Mouse (Mus musculus) liver, embryonic 12.5 days (tissue): ENCODE results near the gene Mcm5. TPM values are rescaled to one million over a fixed set of nuclear protein-coding genes. Genes with fewer than 3 reads are reported as not detected.

Experiments
- ATAC-seq: fragments of 200-750 bp; cut with Nextera tagmentation; 2 replicates; pipeline ENCODE4 v1.8.0; 2017; ENCODE audit warnings: moderate number of reproducible peaks, mild to moderate bottlenecking, moderate library complexity
- H3K27ac ChIP-seq: fragments of 300-500 bp; sonication (generic); 2 replicates; pipeline ENCODE4 v1.5.1; 2016; ENCODE audit warnings: mild to moderate bottlenecking
- H3K27me3 ChIP-seq: fragments of 300-500 bp; sonication (generic); replicated peaks from 2 replicates; pipeline ENCODE4 v1.6.1; 2016; ENCODE audit warnings: mild to moderate bottlenecking, moderate library complexity
- H3K36me3 ChIP-seq: fragments of 300-500 bp; sonication (generic); 2 replicates; pipeline ENCODE4 v1.6.1; 2016; ENCODE audit warnings: mild to moderate bottlenecking, moderate library complexity
- H3K4me1 ChIP-seq: fragments of 300-500 bp; sonication (generic); 2 replicates; pipeline ENCODE4 v1.6.1; 2016
- H3K4me2 ChIP-seq: fragments of 300-500 bp; sonication (generic); 2 replicates; pipeline ENCODE4 v1.6.1; 2016; ENCODE audit warnings: mild to moderate bottlenecking, moderate library complexity
- H3K4me3 ChIP-seq: fragments of 300-500 bp; sonication (generic); 2 replicates; pipeline ENCODE4 v1.5.1; 2016; ENCODE audit warnings: mild to moderate bottlenecking, moderate library complexity
- H3K9ac ChIP-seq: fragments of 300-500 bp; sonication (generic); 2 replicates; pipeline ENCODE4 v1.6.1; 2016; ENCODE audit warnings: mild to moderate bottlenecking, moderate library complexity
- H3K9me3 ChIP-seq: fragments of 300-500 bp; sonication (generic); replicated peaks from 2 replicates; pipeline ENCODE4 v1.6.1; 2016; ENCODE audit warnings: mild to moderate bottlenecking, moderate library complexity
- WGBS: fragments of 180-500 bp; shearing (Covaris S2); methylation state at CpG from one replicate; pipeline ENCODE4 v1.1.7; 2016; ENCODE audit not compliant: insufficient replicate concordance; 5-methylcytosine and 5-hydroxymethylcytosine counted together
- polyA plus RNA-seq: library from polyadenylated mRNA; unstranded; fragments of >200 nt; fragmentation: Nextera tagmentation; extraction: Ambion mirVana; gene quantifications from 2 replicates; pipeline ENCODE4 v1.2.1, GENCODE M21; 2016

Gene Mcm5
- polyA plus RNA-seq, 1 experiment from 2014 or later: 258 TPM

GRCm38 (mm10) chr8:75137536-75137935 is 28.2 kb downstream of the Mcm5 start:
- H3K27me3 ChIP-seq: no peaks in the 10 kb centered on the region
- H3K36me3 ChIP-seq: no peaks in the 10 kb centered on the region
- H3K9me3 ChIP-seq: no peaks in the 10 kb centered on the region
- 72% methylated on average over 3 of the region's 3 CpGs for WGBS
- H3K9ac ChIP-seq: no peak overlapping the region
- no peak for ATAC-seq
- H3K4me3 ChIP-seq: no peak overlapping the region
- H3K4me2 ChIP-seq: no peak overlapping the region
- peaks cover 25% of the 10 kb centered on the region for H3K4me1 ChIP-seq
- H3K27ac ChIP-seq: no peak overlapping the region

GRCm38 (mm10) chr8:75150911-75151610 is 41.7 kb downstream of the Mcm5 start:
- ATAC-seq: no peak
- H3K4me3 ChIP-seq: no peak overlapping the region
- WGBS: 59% methylated on average over 5 of the region's 5 CpGs
- H3K27ac ChIP-seq: no peak overlapping the region
- H3K27me3 ChIP-seq: no peaks in the 10 kb centered on the region
- no peaks in the 10 kb centered on the region for H3K9me3 ChIP-seq
- H3K4me1 ChIP-seq: no peaks in the 10 kb centered on the region
- H3K36me3 ChIP-seq: no peaks in the 10 kb centered on the region
- no peak overlapping the region for H3K9ac ChIP-seq
- no peak overlapping the region for H3K4me2 ChIP-seq

- ATAC-seq: no peak
- 58% methylated on average over 4 of the region's 4 CpGs for WGBS
- H3K4me1 ChIP-seq: no peaks in the 10 kb centered on the region
- no peak overlapping the region for H3K9ac ChIP-seq
- no peaks in the 10 kb centered on the region for H3K9me3 ChIP-seq
- no peak overlapping the region for H3K4me2 ChIP-seq
- no peak overlapping the region for H3K27ac ChIP-seq
- no peak overlapping the region for H3K4me3 ChIP-seq
- no peaks in the 10 kb centered on the region for H3K36me3 ChIP-seq
- H3K27me3 ChIP-seq: no peaks in the 10 kb centered on the region
Measured at GRCm38 (mm10) chr8:75151743-75152142, 42.4 kb downstream of the Mcm5 start.

- Histone ChIP-seq H3K27ac (no peak overlapping the region), H3K36me3 (no peaks in the 10 kb centered on the region), H3K9me3 (no peaks in the 10 kb centered on the region), H3K4me2 (no peak overlapping the region), H3K4me1 (no peaks in the 10 kb centered on the region), H3K9ac (no peak overlapping the region), H3K27me3 (no peaks in the 10 kb centered on the region), H3K4me3 (no peak overlapping the region)
- ATAC-seq: no peak
- WGBS: 48% methylated on average over 2 of the region's 2 CpGs
Measured at GRCm38 (mm10) chr8:75152505-75153082, 43.2 kb downstream of the Mcm5 start.

GRCm38 (mm10) chr8:75154855-75155478 is 45.6 kb downstream of the Mcm5 start:
- Histone ChIP-seq H3K27ac (no peak overlapping the region), H3K4me3 (no peak overlapping the region), H3K9ac (no peak overlapping the region), H3K9me3 (no peaks in the 10 kb centered on the region), H3K27me3 (no peaks in the 10 kb centered on the region), H3K4me2 (no peak overlapping the region), H3K4me1 (no peaks in the 10 kb centered on the region), H3K36me3 (no peaks in the 10 kb centered on the region)
- 29% methylated on average over 5 of the region's 5 CpGs for WGBS
- peak; percentile 49; the same call in 1 of the 2 replicates for ATAC-seq

- Histone ChIP-seq H3K4me3 (no peak overlapping the region), H3K4me2 (no peak overlapping the region), H3K9ac (no peak overlapping the region), H3K36me3 (no peaks in the 10 kb centered on the region), H3K27me3 (no peaks in the 10 kb centered on the region), H3K9me3 (no peaks in the 10 kb centered on the region), H3K4me1 (no peaks in the 10 kb centered on the region), H3K27ac (no peak overlapping the region)
- no peak for ATAC-seq
- 64% methylated on average over 2 of the region's 2 CpGs for WGBS
Measured at GRCm38 (mm10) chr8:75155740-75156322, 46.5 kb downstream of the Mcm5 start.

GRCm38 (mm10) chr8:75157471-75158230 is 48.3 kb downstream of the Mcm5 start:
- no peak for ATAC-seq
- H3K4me2 ChIP-seq: no peak overlapping the region
- WGBS: 32% methylated on average over 7 of the region's 7 CpGs

GRCm38 (mm10) chr8:75169363-75169762 is 60.0 kb downstream of the Mcm5 start:
- 63% methylated on average over 5 of the region's 5 CpGs for WGBS
- Histone ChIP-seq H3K36me3 (no peaks in the 10 kb centered on the region), H3K27me3 (no peaks in the 10 kb centered on the region; the same call in 1 of the 2 replicates), H3K4me2 (no peak overlapping the region), H3K9me3 (no peaks in the 10 kb centered on the region), H3K9ac (no peak overlapping the region), H3K4me3 (no peak overlapping the region), H3K27ac (no peak overlapping the region), H3K4me1 (no peaks in the 10 kb centered on the region)
- no peak for ATAC-seq

More at GRCm38 (mm10) chr8:75157471-75158230, 48.3 kb downstream of the Mcm5 start:
- Histone ChIP-seq H3K4me1 (no peaks in the 10 kb centered on the region), H3K36me3 (no peaks in the 10 kb centered on the region), H3K27ac (no peak overlapping the region), H3K4me3 (no peak overlapping the region), H3K9ac (no peak overlapping the region), H3K9me3 (no peaks in the 10 kb centered on the region), H3K27me3 (no peaks in the 10 kb centered on the region)

GRCm38 (mm10) chr8:75172009-75172685 is 62.8 kb downstream of the Mcm5 start:
- 52% methylated on average over 6 of the region's 6 CpGs for WGBS

More at GRCm38 (mm10) chr8:75172009-75172685, 62.8 kb downstream of the Mcm5 start:
- Histone ChIP-seq H3K27ac (no peak overlapping the region), H3K4me3 (no peak overlapping the region), H3K4me1 (no peaks in the 10 kb centered on the region), H3K9me3 (no peaks in the 10 kb centered on the region), H3K4me2 (no peak overlapping the region), H3K36me3 (no peaks in the 10 kb centered on the region), H3K27me3 (no peaks in the 10 kb centered on the region), H3K9ac (no peak overlapping the region)
- no peak for ATAC-seq
